Mouse (Mus musculus) layer of hippocampus, adult 8-10 months (tissue): ENCODE data around the gene Hexdc. TPM values are rescaled to one million over a fixed set of nuclear protein-coding genes. Genes with fewer than 3 reads are reported as not detected.
A peak's percentile ranks its signal among the peaks of the same experiment; 100 is the strongest.

Experiments
- DNase-seq, 2 experiments: peaks; one replicate each; pipeline ENCODE4 v3.0.0; 2022; ENCODE audit warnings: low spot score in 2 of 2
- total RNA-seq, 4 experiments: library from RNA; stranded (reverse); gene quantifications; 2 replicates each; pipeline ENCODE4 v1.2.4; 2022

The Hexdc gene
- 10 to 100 TPM; 21.6 to 27.6 (median 26.1) TPM for total RNA-seq

DNA sequence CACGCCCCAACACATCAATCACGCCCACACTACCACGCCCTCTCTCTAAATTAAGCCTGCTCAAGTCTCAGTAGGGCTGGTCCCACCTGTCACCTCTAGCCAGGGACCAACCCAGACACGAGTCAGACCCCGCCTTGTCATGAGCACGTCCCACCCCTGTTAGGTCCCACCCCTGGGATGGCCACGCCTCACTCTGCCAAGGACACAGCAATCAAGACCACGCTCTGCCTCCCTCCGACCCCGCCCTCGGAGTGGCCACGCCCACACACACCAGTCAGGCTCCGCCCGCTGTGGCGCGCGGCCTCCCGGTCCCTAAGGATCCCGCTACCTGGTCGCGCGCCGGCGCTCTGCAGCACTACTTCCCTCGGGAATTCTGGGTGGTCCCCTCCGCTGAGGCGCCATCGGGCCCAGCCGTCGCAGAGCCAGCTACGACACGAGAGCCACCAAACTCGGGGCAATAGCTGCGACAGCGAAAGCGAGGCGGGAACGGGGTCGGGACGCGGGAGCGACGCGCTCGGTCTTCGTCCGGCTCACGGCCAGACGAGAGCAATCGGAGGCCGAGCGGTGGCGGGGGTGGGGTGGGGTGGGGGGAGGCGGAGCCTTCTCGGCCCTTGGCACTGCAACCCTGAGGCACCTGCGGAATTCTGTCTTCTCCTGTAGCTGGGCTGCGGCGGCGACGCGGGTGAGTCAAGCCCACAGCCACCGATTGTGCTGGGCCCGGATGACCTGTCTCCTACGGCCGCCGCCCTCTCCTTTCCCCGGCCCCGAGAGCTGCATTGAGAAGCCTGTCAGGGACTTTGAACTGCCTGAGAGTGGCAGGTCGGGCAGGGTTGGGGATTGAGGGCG lies at the start of gene Hexdc, which contains the start of gene Ogfod3:
Hexdc (plus strand) TSS at position 273 of the 846 bp plus-strand sequence.
Ogfod3 (minus strand) TSS at position 551 of the 846 bp plus-strand sequence.
- DNase-seq: peak; percentile 88 to 92

GRCm38 (mm10) chr11:121156411-121156891 lies 47.8 kb upstream of the Hexdc start:
- DNase-seq: no peak

DNA sequence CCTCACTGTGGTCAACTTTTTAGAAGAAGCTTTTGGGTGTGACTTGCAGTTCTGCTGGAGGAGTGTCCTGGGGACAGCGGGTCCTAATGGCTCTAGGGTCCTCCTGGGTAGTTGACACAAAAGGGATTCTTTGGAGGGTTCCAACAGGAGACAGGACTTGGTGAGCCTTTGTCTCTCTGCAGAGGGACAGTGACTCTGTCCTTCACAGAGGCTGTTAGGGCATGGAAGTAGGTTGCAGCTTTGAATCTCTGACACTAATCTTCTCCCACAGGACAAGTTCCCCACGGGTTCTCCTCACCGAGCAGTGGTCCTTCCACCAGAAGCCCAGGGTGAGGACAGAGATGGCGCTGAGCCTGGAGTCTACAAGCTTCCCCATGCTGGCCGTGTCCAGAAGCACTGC lies 44.3 kb upstream of the Hexdc start, which contains the start of gene Uts2r:
Uts2r (plus strand) TSS at position 301 of the 400 bp plus-strand sequence.
- DNase-seq: no peak

DNA sequence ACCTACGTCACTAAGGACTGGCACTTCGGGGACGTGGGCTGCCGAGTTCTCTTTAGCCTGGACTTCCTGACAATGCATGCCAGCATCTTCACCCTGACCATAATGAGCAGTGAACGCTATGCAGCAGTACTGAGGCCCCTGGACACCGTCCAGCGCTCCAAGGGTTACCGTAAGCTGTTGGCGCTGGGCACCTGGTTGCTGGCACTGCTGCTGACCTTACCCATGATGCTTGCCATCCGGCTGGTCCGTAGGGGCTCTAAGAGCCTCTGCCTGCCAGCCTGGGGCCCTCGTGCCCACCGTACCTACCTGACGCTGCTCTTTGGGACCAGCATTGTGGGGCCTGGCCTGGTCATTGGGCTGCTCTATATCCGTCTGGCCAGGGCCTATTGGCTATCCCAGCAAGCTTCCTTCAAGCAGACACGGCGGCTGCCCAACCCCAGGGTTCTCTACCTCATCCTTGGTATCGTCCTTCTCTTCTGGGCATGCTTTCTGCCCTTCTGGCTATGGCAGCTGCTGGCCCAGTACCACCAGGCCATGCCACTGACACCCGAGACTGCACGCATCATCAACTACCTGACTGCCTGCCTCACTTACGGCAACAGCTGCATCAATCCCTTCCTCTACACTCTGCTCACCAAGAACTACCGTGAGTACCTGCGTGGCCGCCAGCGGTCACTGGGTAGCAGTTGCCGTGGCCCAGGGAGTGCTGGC lies 43.4 kb upstream of the Hexdc start:
- DNase-seq: no peak

DNA sequence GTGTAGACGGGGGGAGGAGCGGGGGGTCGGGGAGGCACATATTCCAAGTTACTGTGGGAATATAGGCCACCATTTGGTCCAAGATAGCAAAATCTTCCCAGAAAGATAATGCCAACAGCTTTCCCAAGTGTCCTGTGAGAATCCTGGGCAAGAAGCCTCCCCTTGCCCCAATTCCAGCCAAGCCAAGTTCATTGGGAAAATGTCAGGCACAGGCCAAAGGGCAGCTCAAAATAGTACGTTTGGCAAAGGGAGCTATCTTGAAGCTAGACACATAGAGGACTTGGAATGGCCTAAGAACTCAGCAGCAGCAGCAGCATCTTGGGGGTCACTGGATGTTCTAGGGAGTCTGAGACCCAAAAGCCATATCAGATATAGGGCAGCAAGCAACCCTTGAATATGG lies 40.5 kb upstream of the Hexdc start:
- DNase-seq: no peak

DNA sequence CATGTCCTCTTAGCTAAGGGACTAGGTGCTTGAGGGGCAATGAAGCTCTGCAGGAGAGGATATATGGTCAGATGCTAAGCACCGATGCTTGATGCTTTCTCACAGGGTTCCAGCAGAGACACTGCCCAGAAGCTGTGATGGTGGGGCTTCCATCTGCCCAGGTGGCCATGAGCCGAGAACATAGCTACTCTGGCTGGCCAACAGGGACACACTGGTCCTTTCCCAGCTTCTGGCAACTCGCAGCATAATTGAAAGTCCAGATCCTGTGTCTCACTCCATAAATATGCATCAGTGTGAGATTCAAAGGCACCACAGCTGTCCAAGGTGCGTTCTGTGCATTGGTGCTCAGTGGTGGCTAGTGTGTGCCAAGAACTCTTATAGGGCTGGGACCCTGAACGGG lies 31.0 kb upstream of the Hexdc start:
- no peak for DNase-seq

DNA sequence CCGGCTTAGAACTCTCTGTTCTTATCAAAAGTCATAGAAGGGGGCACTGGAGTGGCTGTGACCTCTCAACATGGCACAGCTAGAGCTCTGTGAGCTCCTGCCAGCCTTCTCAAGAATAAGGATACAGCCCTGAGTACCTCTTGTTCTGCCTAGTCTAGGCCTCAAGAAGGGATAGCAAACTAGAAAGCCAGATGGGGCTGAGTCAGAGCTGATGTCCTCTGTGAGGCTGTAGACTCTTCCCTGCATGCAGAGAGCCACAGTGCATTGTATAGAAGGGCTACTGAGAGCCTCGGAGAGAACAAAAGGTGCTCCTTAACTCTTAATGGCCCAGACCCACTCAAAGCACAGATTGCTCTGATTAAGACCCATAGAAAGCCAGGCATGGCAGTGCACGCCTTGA lies 30.0 kb upstream of the Hexdc start:
- DNase-seq: peak in 1 of 2 experiments; percentile 25

- no peak for DNase-seq
Observed at GRCm38 (mm10) chr11:121176285-121177270, 27.7 kb upstream of the Hexdc start.

GRCm38 (mm10) chr11:121189681-121190080 lies 14.6 kb upstream of the Hexdc start:
- no peak for DNase-seq

DNA sequence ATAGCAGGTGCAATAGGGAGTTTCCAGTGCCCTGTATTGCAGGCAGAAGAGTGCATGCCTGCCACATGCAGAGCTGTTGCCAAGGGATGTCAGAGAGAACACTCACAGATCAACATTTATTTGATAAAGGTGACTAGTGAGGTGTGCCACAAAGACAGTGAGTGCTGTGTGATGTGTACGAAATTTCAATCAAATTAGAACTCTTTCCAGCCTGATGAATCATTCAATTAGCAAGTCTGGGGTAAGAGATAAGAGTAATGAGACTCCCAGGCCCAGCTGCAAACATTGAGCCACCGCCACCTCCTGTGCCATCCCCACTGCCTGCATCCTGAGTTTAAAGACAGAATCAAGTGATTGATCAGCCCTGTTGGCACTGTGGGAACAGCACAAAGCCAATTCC lies 11.5 kb upstream of the Hexdc start:
- no peak for DNase-seq

DNA sequence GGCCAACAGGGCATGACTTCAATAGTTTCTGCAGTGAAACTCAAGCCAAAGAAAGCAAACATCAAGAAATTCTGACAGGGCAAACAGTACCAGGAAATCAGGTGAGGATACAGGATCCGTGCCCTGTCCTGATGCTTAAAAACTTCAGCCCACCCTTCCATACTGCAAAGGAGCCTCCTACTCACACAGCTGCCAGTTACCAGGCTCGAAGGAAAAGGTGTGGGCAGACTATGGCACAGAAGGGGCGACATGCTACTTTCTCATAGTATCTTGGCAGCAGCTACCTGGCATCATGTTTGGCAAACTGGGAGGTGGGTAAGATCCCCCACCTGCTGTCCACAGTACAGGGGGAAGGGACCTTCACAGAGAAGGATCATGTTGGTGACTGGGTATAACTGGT lies 10.8 kb upstream of the Hexdc start:
- no peak for DNase-seq

DNA sequence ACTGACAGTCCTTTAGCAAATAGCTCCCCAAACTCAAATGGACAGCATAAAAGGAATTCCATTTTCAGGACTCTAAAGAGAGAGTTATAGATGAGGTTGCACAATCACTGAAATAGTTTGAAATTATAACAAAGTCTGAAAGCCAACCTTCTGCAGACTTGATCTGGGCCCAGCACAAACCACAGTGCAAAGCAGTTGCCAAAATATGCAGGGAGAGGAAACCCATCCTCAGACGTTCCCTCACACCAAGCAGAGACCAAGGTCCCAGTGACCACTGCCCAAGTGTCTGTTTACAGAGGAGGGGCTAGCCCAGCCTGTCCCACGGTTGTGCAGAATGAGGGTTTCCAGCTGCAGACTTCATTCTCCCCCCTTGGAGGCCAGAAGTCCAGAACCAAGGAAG lies 5.6 kb upstream of the Hexdc start:
- DNase-seq: no peak

GRCm38 (mm10) chr11:121199851-121200250 lies 4.4 kb upstream of the Hexdc start:
- no peak for DNase-seq

DNA sequence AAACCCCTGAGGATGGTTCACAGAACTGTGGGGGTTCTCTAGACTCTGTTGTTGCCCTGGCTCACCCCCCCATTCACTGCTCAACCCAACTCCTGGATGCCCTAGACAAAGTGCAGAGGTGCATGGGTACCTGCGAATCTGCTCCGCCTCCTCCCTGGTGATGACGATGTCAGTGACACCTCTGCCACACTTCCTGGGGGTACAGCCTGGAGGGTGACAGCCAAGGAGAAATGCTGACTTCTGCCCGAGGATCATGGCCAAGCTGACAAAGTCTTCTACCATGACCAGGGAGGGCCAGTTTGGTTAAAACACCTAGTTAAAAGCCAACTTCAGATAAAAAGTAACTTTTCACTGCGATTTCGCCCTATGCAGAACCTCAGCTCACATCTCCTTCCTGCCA lies 3.5 kb upstream of the Hexdc start:
- DNase-seq: no peak

DNA sequence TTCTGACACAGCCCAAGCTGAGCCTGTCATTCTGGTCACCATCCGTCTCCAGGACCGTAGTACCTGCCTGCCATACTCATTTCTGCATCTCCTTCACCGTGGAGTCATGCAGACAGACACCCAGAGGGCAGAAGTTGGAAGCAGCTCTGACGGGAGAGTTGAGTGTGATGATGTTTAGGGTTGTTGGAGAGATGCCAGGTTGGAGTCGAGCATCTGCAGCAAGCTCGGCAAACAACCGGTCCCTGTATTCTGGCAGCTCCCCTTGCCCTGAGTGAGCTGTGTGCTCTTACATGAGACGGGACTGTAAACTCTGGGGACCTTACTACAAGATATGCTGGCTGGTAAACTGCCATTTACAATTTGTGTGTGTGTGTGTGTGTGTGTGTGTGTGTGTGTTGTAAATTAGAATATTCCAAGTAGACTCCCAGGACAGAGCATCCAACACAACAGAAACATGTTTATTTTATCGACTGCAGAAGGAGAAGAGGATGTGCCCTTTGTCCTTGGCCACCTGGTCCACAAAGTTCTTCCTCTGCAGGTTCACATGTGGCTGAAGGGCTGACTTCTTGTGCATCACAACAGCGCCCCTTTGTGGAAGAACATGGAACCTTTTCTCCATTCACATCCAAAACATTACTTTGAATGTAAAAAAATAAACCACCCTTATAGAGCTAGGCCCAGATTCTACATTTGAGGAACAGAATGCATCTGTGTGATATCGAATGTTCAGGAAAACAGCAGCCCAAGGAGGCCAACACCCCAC lies 2.6 kb upstream of the Hexdc start:
- DNase-seq: peak in 1 of 2 experiments; percentile 35

GRCm38 (mm10) chr11:121203859-121204160 lies 423 bp upstream of the Hexdc start:
- no peak for DNase-seq

DNA sequence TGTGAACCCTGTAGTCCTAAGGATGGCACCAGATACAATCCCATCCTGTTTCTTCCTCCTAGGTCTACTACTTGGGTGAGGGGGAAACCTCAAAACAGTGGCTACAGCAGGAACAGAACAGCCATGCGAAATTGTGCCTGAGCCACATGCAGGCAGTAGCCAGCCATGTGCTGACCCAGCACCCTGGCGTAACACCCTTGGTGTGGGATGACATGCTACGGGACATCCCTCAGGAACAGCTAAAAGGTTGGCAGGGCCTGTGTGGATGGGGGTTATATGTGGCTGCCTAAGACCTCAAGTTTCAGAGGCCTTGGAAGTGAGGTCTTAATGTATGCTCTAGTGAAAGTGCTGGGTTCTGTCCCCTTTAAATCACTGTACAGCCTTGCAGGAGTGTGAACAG lies 12.6 kb downstream of the Hexdc start:
- DNase-seq: no peak

DNA sequence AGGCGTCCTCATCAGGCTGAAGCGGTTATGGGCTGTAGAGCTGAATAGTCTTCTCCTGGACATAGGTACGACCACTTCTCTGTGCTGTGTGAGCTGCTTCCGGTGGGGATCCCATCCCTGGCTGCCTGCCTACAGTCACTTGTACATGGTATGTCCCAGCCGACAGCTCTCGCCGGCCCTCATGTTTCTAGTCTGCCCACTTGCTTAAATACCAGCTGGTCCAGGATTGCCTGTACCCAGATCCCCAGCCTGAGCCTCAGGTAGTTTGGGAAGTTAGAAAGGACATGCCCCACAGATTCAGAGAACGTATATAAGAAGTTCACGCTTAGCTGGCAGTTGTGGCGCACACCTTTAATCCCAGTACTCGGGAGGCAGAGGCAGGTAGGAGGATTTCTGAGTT lies 15.5 kb downstream of the Hexdc start:
- DNase-seq: no peak

GRCm38 (mm10) chr11:121220771-121221170 lies 16.5 kb downstream of the Hexdc start:
- DNase-seq: no peak

DNA sequence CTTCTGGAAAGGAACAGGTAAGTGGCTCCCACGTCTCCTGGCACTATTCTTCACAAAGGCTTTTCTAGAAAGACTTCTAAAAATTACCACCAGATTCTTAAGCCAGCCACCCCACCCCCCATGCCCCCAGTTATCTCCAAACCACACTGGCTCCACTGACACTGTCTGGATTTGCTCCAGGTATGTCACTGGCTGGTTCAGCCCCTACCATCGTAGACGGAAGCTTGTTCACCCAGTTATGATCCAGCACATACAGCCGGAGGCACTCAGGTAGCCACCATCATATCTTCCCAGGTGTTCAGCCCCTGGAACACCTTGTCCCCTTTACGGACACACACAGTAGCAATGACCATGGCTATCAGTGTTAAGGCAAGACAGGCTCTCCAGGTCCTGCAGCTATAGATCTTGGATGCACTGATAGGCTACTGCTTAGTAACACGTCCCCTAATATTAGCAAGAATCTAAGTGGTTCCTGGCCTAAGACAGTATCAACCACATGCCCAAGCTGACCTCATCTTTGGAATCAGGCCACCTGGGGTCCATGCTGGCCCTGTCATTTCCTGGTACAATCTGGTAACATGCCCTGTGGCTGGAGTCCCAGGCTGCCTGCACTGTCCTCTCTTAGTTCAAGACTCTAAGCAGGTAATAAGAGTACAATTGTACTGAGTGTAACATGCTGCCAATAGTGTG lies 17.2 kb downstream of the Hexdc start:
- DNase-seq: no peak
